Mouse (Mus musculus) forebrain, postnatal 0 days (tissue): ENCODE results near the gene Mlana. TPM values are rescaled to one million over a fixed set of nuclear protein-coding genes. Genes with fewer than 3 reads are reported as not detected.

Experiments used
- ATAC-seq: fragments of 200-750 bp; cut with Nextera tagmentation; 2 replicates; pipeline ENCODE4 v1.8.0; 2017; ENCODE audit warnings: mild to moderate bottlenecking, moderate library complexity
- DNase-seq: peaks from one replicate; pipeline ENCODE4 v3.0.0-alpha.2; 2015
- H3K27ac ChIP-seq: fragments of 300-500 bp; sonication (generic); 2 replicates; pipeline ENCODE4 v1.5.1; 2014; ENCODE audit warnings: low read depth, mild to moderate bottlenecking, antibody characterized with exemption, low read length, moderate library complexity, mixed read lengths
- H3K27me3 ChIP-seq: fragments of 300-500 bp; sonication (generic); 2 replicates; pipeline ENCODE4 v1.6.1; 2014; ENCODE audit warnings: mild to moderate bottlenecking, low read length, mixed read lengths; ENCODE audit not compliant: insufficient read depth
- H3K36me3 ChIP-seq: fragments of 300-500 bp; sonication (generic); 2 replicates; pipeline ENCODE4 v1.6.1; 2014; ENCODE audit warnings: mild to moderate bottlenecking, moderate library complexity; ENCODE audit not compliant: insufficient read depth
- H3K4me1 ChIP-seq: fragments of 300-500 bp; sonication (generic); 2 replicates; pipeline ENCODE4 v1.6.1; 2014; ENCODE audit warnings: antibody characterized with exemption; ENCODE audit not compliant: insufficient read depth
- H3K4me2 ChIP-seq: fragments of 300-500 bp; sonication (generic); 2 replicates; pipeline ENCODE4 v1.6.1; 2014; ENCODE audit warnings: low read depth, mild to moderate bottlenecking, moderate library complexity
- H3K4me3 ChIP-seq: fragments of 300-500 bp; sonication (generic); 2 replicates; pipeline ENCODE4 v1.5.1; 2014; ENCODE audit warnings: low read depth, low read length, mixed read lengths
- H3K9ac ChIP-seq: fragments of 300-500 bp; sonication (generic); 2 replicates; pipeline ENCODE4 v1.6.1; 2014; ENCODE audit warnings: mild to moderate bottlenecking
- H3K9me3 ChIP-seq: fragments of 300-500 bp; sonication (generic); 2 replicates; pipeline ENCODE4 v1.6.1; 2016; ENCODE audit warnings: low read length
- CTCF ChIP-seq: sonication (generic); IDR thresholded peaks from 2 replicates; pipeline ENCODE4 v1.5.1; 2016; ENCODE audit warnings: antibody characterized with exemption, control low read depth, low read depth
- WGBS: fragments of 180-500 bp; shearing (Covaris S2); extraction: QIAGEN DNeasy Blood & Tissue Kit; methylation state at CpG from one replicate; pipeline ENCODE4 v1.1.7; 2014; 5-methylcytosine and 5-hydroxymethylcytosine counted together
- polyA plus RNA-seq: library from polyadenylated mRNA; unstranded; fragments of >200 nt; fragmentation: Nextera tagmentation; extraction: Ambion mirVana; gene quantifications from 2 replicates; pipeline ENCODE4 v1.2.1, GENCODE M21; 2015
- total RNA-seq: library from RNA; depleted of rRNA; stranded (reverse); fragments of >200 nt; gene quantifications from 2 replicates; pipeline ENCODE4 v1.2.3, GENCODE M21; 2014

Mlana gene
- total and polyA plus RNA-seq, 2 experiments from 2014 or later, result not detected

GRCm38 (mm10) chr19:29674946-29675345 lies 22.7 kb upstream of the Mlana start:
- no peaks in the 10 kb centered on the region for H3K36me3 ChIP-seq
- H3K9ac ChIP-seq, result no peak overlapping the region
- no peak overlapping the region for H3K4me2 ChIP-seq
- WGBS, result 96% methylated on average over 7 of the region's 7 CpGs
- TF ChIP-seq CTCF, result no peak
- H3K27ac ChIP-seq, result no peak overlapping the region
- no peaks in the 10 kb centered on the region for H3K4me1 ChIP-seq
- DNase-seq (no peak), ATAC-seq (no peak)
- no peaks in the 10 kb centered on the region for H3K9me3 ChIP-seq
- no peak overlapping the region for H3K4me3 ChIP-seq
- no peaks in the 10 kb centered on the region for H3K27me3 ChIP-seq

GRCm38 (mm10) chr19:29675562-29676078 lies 22.0 kb upstream of the Mlana start:
- H3K4me1 ChIP-seq, result no peaks in the 10 kb centered on the region
- H3K4me3 ChIP-seq, result no peak overlapping the region
- no peak overlapping the region for H3K9ac ChIP-seq
- no peaks in the 10 kb centered on the region for H3K27me3 ChIP-seq
- H3K27ac ChIP-seq, result no peak overlapping the region
- no peaks in the 10 kb centered on the region for H3K9me3 ChIP-seq
- 82% methylated on average over 9 of the region's 9 CpGs for WGBS
- DNase-seq, result no peak
- no peaks in the 10 kb centered on the region for H3K36me3 ChIP-seq
- no peak overlapping the region for H3K4me2 ChIP-seq
- ATAC-seq, result no peak
- TF ChIP-seq CTCF, result no peak

GRCm38 (mm10) chr19:29676479-29677193 lies 21.0 kb upstream of the Mlana start:
- H3K4me3 ChIP-seq, result no peak overlapping the region
- H3K9me3 ChIP-seq, result no peaks in the 10 kb centered on the region
- no peak for DNase-seq
- H3K27me3 ChIP-seq, result no peaks in the 10 kb centered on the region
- no peaks in the 10 kb centered on the region for H3K4me1 ChIP-seq
- TF ChIP-seq CTCF, result no peak
- no peak overlapping the region for H3K27ac ChIP-seq
- no peak overlapping the region for H3K4me2 ChIP-seq
- H3K9ac ChIP-seq, result no peak overlapping the region
- no peak for ATAC-seq
- WGBS, result 73% methylated on average over 10 of the region's 10 CpGs
- H3K36me3 ChIP-seq, result no peaks in the 10 kb centered on the region

- Histone ChIP-seq H3K36me3 (no peaks in the 10 kb centered on the region), H3K4me2 (no peak overlapping the region), H3K27ac (no peak overlapping the region), H3K4me3 (no peak overlapping the region), H3K9me3 (no peaks in the 10 kb centered on the region), H3K9ac (no peak overlapping the region), H3K27me3 (no peaks in the 10 kb centered on the region), H3K4me1 (no peaks in the 10 kb centered on the region)
- DNase-seq (no peak), ATAC-seq (no peak)
- no peak for TF ChIP-seq CTCF
- 81% methylated on average over 6 of the region's 6 CpGs for WGBS
Measured at GRCm38 (mm10) chr19:29678181-29678778, 19.3 kb upstream of the Mlana start.

- WGBS, result 78% methylated on average over 13 of the region's 13 CpGs
- Histone ChIP-seq H3K27ac (no peak overlapping the region), H3K4me1 (no peaks in the 10 kb centered on the region), H3K9ac (no peak overlapping the region), H3K36me3 (no peaks in the 10 kb centered on the region), H3K4me2 (no peak overlapping the region), H3K9me3 (no peaks in the 10 kb centered on the region), H3K4me3 (no peak overlapping the region), H3K27me3 (no peaks in the 10 kb centered on the region)
- ATAC-seq (no peak), DNase-seq (no peak)
- no peak for TF ChIP-seq CTCF
Measured at GRCm38 (mm10) chr19:29680182-29681152, 17.2 kb upstream of the Mlana start.

- Histone ChIP-seq H3K4me1 (no peaks in the 10 kb centered on the region), H3K9me3 (no peaks in the 10 kb centered on the region), H3K27ac (no peak overlapping the region), H3K4me3 (no peak overlapping the region), H3K4me2 (no peak overlapping the region), H3K27me3 (no peaks in the 10 kb centered on the region), H3K9ac (no peak overlapping the region), H3K36me3 (no peaks in the 10 kb centered on the region)
- peak; percentile 91 for TF ChIP-seq CTCF
- DNase-seq (peak; percentile 88), ATAC-seq (peak; percentile 78)
- 56% methylated on average over 16 of the region's 16 CpGs for WGBS
Measured at GRCm38 (mm10) chr19:29683844-29684540, 13.6 kb upstream of the Mlana start.
